Mouse (Mus musculus): Measurements from ENCODE around the gene Rhox12. TPM values are rescaled to one million over a fixed set of nuclear protein-coding genes. Genes with fewer than 3 reads are reported as not detected.

The Rhox12 gene
- polyA plus RNA-seq (2011; ENCODE audit: insufficient read depth, insufficient read length, low replicate concordance, missing spikeins): not detected in 2 replicates

DNA sequence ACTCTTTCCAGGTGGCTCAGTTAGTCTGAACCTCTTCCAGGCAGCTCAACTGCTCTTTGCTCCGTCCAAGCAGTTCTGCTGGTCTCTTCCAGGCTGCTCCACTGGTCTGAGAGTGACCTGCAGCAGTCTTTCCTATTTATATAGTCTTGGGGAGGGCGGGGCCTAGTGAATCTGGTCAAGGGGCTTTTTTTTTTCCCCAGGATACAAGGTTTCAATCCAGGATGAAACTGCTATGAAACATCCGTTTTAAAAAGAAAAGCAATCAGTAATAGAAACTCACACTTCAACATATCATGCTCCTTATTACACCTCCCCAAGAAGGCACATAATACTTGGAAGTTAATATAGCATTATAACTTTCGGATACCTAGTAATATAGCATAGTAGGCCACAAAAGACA is at the start of gene Rhox12:
TSS of gene Rhox12 (minus strand) at position 101 of the 400 bp plus-strand sequence.
- Histone ChIP-seq H3K4me3 (replicated peaks; ENCODE audit: control insufficient read depth, low read depth, low read length) (no peak within 1 kb of the TSS), H3K4me1 (ENCODE audit: control insufficient read depth, insufficient read depth, low read length) (no peaks in the 10 kb centered on the region), H3K27ac (ENCODE audit: control insufficient read depth, insufficient read depth, low read depth, low read length, poor library complexity) (no peak within 1 kb of the TSS)
- TF ChIP-seq POLR2A (IDR thresholded peaks at IDR 0.05; ENCODE audit: borderline replicate concordance, control insufficient read depth, low read depth, low read length): no peak
- TF ChIP-seq CTCF (IDR thresholded peaks at IDR 0.05; ENCODE audit: control insufficient read depth, insufficient read depth, low read length): no peak
- 58% methylated on average over 4 of the region's 4 CpGs for WGBS

DNA sequence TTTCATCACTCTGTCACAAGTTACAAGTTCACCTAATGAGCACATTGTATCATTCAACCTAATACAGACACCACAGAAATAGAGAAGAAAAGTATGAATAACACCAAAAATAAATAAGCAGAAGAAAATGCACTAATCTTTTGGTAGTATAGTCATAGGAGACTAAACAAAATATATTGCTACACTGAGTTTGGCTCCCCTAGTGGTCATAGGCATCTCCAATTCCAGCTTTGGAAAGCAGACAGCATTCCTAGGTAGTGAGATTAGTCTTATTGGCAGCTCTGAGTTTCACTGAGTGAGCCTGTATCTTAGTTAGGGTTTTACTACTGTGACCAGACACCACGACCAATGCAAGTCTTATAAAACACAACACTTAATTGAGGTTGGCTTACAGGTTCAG is 48.4 kb upstream of the Rhox12 start:
- Histone ChIP-seq H3K4me3 (replicated peaks; ENCODE audit: control insufficient read depth, low read depth, low read length) (no peak overlapping the region), H3K4me1 (ENCODE audit: control insufficient read depth, insufficient read depth, low read length) (no peaks in the 10 kb centered on the region), H3K27ac (ENCODE audit: control insufficient read depth, insufficient read depth, low read depth, low read length, poor library complexity) (no peak overlapping the region)
- no peak for TF ChIP-seq POLR2A (IDR thresholded peaks at IDR 0.05; ENCODE audit: borderline replicate concordance, control insufficient read depth, low read depth, low read length)
- TF ChIP-seq CTCF (IDR thresholded peaks at IDR 0.05; ENCODE audit: control insufficient read depth, insufficient read depth, low read length): no peak
- WGBS: 68% methylated on average over 1 of the region's 1 CpGs

DNA sequence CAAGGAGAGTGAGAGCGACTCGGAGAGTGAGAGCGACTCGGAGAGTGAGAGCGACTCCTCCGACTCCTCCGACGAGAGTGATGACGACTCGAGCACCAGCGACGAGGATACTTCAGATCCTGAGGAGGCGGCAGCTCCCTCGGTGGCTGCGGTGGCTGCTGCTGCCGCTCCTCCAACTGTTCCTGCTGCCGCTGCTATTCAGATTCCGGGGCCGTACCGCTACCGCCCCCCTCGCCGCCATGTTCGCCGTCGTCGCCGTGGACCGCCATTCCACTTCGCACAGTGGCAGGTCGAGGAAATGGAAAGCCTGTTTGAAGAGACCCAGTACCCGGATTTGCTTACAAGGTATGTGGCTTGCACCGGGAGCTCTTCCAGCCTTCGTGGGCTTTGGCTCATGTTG is 10.8 kb upstream of the Rhox12 start:
- no peak for TF ChIP-seq POLR2A (IDR thresholded peaks at IDR 0.05; ENCODE audit: borderline replicate concordance, control insufficient read depth, low read depth, low read length)
- no peak for TF ChIP-seq CTCF (IDR thresholded peaks at IDR 0.05; ENCODE audit: control insufficient read depth, insufficient read depth, low read length)
- Histone ChIP-seq H3K27ac (ENCODE audit: control insufficient read depth, insufficient read depth, low read depth, low read length, poor library complexity) (no peak overlapping the region), H3K4me3 (replicated peaks; ENCODE audit: control insufficient read depth, low read depth, low read length) (no peak overlapping the region), H3K4me1 (ENCODE audit: control insufficient read depth, insufficient read depth, low read length) (no peaks in the 10 kb centered on the region)
- WGBS: 91% methylated on average over 25 of the region's 34 CpGs

DNA sequence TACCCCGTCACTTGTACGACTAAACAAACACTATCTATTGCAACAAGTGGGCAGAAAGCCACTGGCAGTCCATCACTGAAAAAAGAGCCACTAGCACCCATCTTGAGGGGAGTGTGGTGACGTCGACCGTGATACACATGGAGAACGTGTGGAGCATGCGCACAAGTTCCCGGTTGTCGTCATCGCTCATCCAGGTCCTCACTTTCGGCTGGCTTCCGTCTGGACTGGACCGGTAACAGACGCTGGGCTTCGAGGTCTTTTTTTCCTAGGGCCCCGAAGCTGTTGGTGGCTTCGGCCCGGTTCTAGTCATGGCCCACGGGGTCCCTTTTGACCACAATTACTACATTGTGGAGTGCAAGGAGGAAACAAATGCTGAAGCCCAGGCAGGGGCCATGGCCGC is 10.3 kb upstream of the Rhox12 start, which contains the start of gene Rhox13:
TSS of gene Rhox13 (plus strand) at position 238 of the 400 bp plus-strand sequence.
- WGBS: 86% methylated on average over 20 of the region's 20 CpGs
- Histone ChIP-seq H3K4me1 (ENCODE audit: control insufficient read depth, insufficient read depth, low read length) (no peaks in the 10 kb centered on the region), H3K27ac (ENCODE audit: control insufficient read depth, insufficient read depth, low read depth, low read length, poor library complexity) (no peak within 1 kb of the TSS), H3K4me3 (replicated peaks; ENCODE audit: control insufficient read depth, low read depth, low read length) (no peak within 1 kb of the TSS)
- TF ChIP-seq POLR2A (IDR thresholded peaks at IDR 0.05; ENCODE audit: borderline replicate concordance, control insufficient read depth, low read depth, low read length) (no peak), CTCF (IDR thresholded peaks at IDR 0.05; ENCODE audit: control insufficient read depth, insufficient read depth, low read length) (no peak)

DNA sequence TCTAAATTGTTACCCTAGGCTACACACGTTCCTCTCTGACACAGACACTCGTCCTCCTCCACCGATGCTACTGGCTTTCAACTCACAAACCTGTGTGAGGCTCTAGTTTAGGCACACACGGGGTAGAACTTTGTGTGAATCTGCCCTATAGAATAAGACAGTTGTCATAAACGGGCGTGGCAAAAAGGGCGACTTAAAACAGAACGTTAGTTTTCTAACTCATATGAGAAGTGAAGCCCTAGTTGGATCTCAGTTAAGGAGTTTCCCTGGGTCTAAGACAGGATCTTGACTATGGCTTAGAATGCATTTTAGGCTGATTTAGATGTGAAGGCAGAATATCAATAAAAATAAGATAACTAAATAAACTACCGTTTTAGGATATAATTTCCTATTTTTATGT is 25.7 kb downstream of the Rhox12 start, which contains the start of gene Rhox11:
TSS of gene Rhox11 (minus strand) at position 101 of the 400 bp plus-strand sequence.
- Histone ChIP-seq H3K27ac (ENCODE audit: control insufficient read depth, insufficient read depth, low read depth, low read length, poor library complexity) (no peak within 1 kb of the TSS), H3K4me1 (ENCODE audit: control insufficient read depth, insufficient read depth, low read length) (no peaks in the 10 kb centered on the region), H3K4me3 (replicated peaks; ENCODE audit: control insufficient read depth, low read depth, low read length) (no peak within 1 kb of the TSS)
- TF ChIP-seq CTCF (IDR thresholded peaks at IDR 0.05; ENCODE audit: control insufficient read depth, insufficient read depth, low read length) (no peak), POLR2A (IDR thresholded peaks at IDR 0.05; ENCODE audit: borderline replicate concordance, control insufficient read depth, low read depth, low read length) (no peak)
- WGBS: 74% methylated on average over 9 of the region's 9 CpGs

DNA sequence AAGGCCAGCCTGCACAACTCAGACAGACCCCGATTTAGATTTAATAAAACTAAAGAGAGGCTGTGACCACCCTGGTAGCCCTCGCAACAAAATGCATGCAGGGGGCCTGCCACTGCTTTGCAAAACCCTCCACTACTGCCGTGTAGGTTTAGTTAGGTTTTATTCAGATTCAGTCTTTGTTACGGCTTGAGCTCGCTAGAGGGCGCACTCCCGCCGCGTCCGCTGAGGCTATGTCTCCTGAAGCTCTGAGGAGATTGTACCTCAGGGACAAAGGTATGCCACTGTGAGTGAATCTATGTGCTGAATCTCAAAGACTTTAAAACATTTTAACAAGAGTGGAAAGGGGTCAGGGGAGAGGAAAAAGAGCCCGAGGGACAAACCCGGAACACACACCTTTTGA is 26.5 kb downstream of the Rhox12 start:
- H3K4me3 ChIP-seq (replicated peaks; ENCODE audit: control insufficient read depth, low read depth, low read length): no peak overlapping the region
- 11% methylated on average over 12 of the region's 12 CpGs for WGBS
- H3K4me1 ChIP-seq (ENCODE audit: control insufficient read depth, insufficient read depth, low read length): no peaks in the 10 kb centered on the region
- H3K27ac ChIP-seq (ENCODE audit: control insufficient read depth, insufficient read depth, low read depth, low read length, poor library complexity): no peak overlapping the region
- peak; percentile 59 for TF ChIP-seq CTCF (IDR thresholded peaks at IDR 0.05; ENCODE audit: control insufficient read depth, insufficient read depth, low read length)
- TF ChIP-seq POLR2A (IDR thresholded peaks at IDR 0.05; ENCODE audit: borderline replicate concordance, control insufficient read depth, low read depth, low read length): no peak

DNA sequence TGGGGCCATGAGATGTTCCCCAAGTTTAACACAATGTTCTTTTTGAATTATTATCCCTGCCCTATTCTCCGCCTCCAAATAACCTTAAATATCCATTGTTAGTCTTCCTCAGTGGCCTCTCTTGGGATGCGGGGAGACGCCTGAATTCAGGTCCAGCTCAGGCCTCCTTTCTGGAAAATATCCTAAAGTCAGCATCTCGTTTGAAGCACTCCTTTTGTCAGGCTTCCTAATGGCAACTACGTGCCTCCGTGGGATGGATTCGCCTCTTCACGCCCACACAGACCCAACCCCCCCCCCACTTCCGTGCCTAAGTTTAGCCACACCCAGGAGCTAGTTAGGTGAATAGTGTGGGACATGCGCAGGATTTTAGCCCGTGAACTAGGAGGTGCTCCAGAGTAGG is 44.5 kb downstream of the Rhox12 start, which contains the start of gene Rhox10:
TSS of gene Rhox10 (plus strand) at position 301 of the 400 bp plus-strand sequence.
- TF ChIP-seq POLR2A (IDR thresholded peaks at IDR 0.05; ENCODE audit: borderline replicate concordance, control insufficient read depth, low read depth, low read length) (no peak), CTCF (IDR thresholded peaks at IDR 0.05; ENCODE audit: control insufficient read depth, insufficient read depth, low read length) (no peak)
- Histone ChIP-seq H3K27ac (ENCODE audit: control insufficient read depth, insufficient read depth, low read depth, low read length, poor library complexity) (no peak within 1 kb of the TSS), H3K4me3 (replicated peaks; ENCODE audit: control insufficient read depth, low read depth, low read length) (no peak within 1 kb of the TSS), H3K4me1 (ENCODE audit: control insufficient read depth, insufficient read depth, low read length) (no peaks in the 10 kb centered on the region)
- 82% methylated on average over 11 of the region's 11 CpGs for WGBS

DNA sequence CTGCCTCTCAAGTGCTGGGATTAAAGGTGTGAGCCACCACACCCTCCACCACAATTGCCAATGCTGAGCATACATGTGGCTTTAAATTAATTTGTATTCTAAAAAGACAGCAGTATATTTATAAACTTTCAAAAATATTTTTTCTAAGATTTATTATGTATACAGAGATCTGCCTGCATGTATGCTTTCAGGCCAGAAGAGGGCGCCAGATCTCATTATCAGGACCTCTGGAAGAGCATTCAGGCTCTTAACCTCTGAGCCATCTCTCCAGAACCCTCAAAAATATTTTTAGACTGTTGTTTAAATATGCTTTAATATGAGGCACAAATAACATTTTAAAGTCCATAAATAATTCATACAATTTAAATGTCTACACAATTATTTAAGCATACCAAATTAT is 49.2 kb downstream of the Rhox12 start:
- 5% methylated on average over 1 of the region's 1 CpGs for WGBS
- H3K4me1 ChIP-seq (ENCODE audit: control insufficient read depth, insufficient read depth, low read length): no peaks in the 10 kb centered on the region
- H3K4me3 ChIP-seq (replicated peaks; ENCODE audit: control insufficient read depth, low read depth, low read length): no peak overlapping the region
- H3K27ac ChIP-seq (ENCODE audit: control insufficient read depth, insufficient read depth, low read depth, low read length, poor library complexity): no peak overlapping the region
- TF ChIP-seq POLR2A (IDR thresholded peaks at IDR 0.05; ENCODE audit: borderline replicate concordance, control insufficient read depth, low read depth, low read length): no peak
- TF ChIP-seq CTCF (IDR thresholded peaks at IDR 0.05; ENCODE audit: control insufficient read depth, insufficient read depth, low read length): no peak

Other genes with a start within 250 kb of the Rhox12 start
- not detected in 2 replicates for gene Rhox8, start 232.0 kb downstream of the Rhox12 start, polyA plus RNA-seq (2011; ENCODE audit: insufficient read depth, insufficient read length, low replicate concordance, missing spikeins)
- gene Rhox7b, start 213.7 kb downstream of the Rhox12 start, polyA plus RNA-seq (2011; ENCODE audit: insufficient read depth, insufficient read length, low replicate concordance, missing spikeins): not detected in 2 replicates
- gene Rhox9, start 209.1 kb downstream of the Rhox12 start, polyA plus RNA-seq (2011; ENCODE audit: insufficient read depth, insufficient read length, low replicate concordance, missing spikeins): not detected in 2 replicates
- not detected in 2 replicates for gene Btg1-ps1, start 92.1 kb downstream of the Rhox12 start, polyA plus RNA-seq (2011; ENCODE audit: insufficient read depth, insufficient read length, low replicate concordance, missing spikeins)
- gene Btg1-ps2, start 67.8 kb downstream of the Rhox12 start, polyA plus RNA-seq (2011; ENCODE audit: insufficient read depth, insufficient read length, low replicate concordance, missing spikeins): not detected in 2 replicates
- gene Rhox10, start 44.4 kb downstream of the Rhox12 start, polyA plus RNA-seq (2011; ENCODE audit: insufficient read depth, insufficient read length, low replicate concordance, missing spikeins): not detected in 2 replicates
- gene Rhox11, start 25.8 kb downstream of the Rhox12 start, polyA plus RNA-seq (2011; ENCODE audit: insufficient read depth, insufficient read length, low replicate concordance, missing spikeins): not detected in 2 replicates
- gene Rhox13, start 10.3 kb upstream of the Rhox12 start, polyA plus RNA-seq (2011; ENCODE audit: insufficient read depth, insufficient read length, low replicate concordance, missing spikeins): not detected in 2 replicates
- 1.2 and 4.6 TPM in 2 replicates for gene Zbtb33, start 78.9 kb upstream of the Rhox12 start, polyA plus RNA-seq (2011; ENCODE audit: insufficient read depth, insufficient read length, low replicate concordance, missing spikeins)
- gene Tmem255a, start 141.5 kb upstream of the Rhox12 start, polyA plus RNA-seq (2011; ENCODE audit: insufficient read depth, insufficient read length, low replicate concordance, missing spikeins): not detected in 2 replicates
- gene Atp1b4, start 205.3 kb upstream of the Rhox12 start, polyA plus RNA-seq (2011; ENCODE audit: insufficient read depth, insufficient read length, low replicate concordance, missing spikeins): 0.23 and 0.35 TPM in 2 replicates

Data from bone marrow, adult 2 months (tissue).